Mouse (Mus musculus): Measurements from ENCODE around the gene Ripply2.

DNA sequence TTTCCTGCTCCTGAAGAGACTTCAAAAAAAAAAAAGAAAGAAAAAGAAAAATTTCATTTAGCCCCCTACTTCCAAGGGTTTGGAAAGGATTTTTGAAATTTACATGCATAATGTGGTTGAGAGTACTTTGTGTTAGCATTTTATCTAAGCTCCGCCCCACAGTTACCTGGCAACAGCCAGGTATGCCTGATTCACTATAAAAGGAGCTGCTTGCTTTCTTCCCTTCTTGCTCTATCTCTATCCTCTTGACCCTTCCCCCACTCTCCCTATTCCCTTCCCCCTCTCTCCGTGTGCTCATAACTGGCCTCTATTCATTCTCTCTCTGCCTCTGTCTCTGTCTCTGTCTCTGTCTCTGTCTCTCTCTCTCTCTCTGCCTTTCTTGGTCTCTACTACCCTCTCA lies 34.4 kb upstream of the Ripply2 start:
- TF ChIP-seq CTCF (IDR thresholded peaks at IDR 0.05; ENCODE audit: control insufficient read depth, insufficient read depth, insufficient replicate concordance, low read depth, low read length) (no peak), POLR2A (IDR thresholded peaks at IDR 0.05; ENCODE audit: control insufficient read depth, low read depth, low read length) (no peak)

Measured in testis, adult 2 months (tissue).